Mouse (Mus musculus) liver, embryonic 14 days (tissue): ENCODE measurements around the gene Ntn3. TPM values are rescaled to one million over a fixed set of nuclear protein-coding genes. Genes with fewer than 3 reads are reported as not detected.

Experiments used
- polyA plus RNA-seq: library from polyadenylated mRNA; depleted of rRNA; stranded (reverse); fragments of >200 nt; gene quantifications from 2 replicates; pipeline ENCODE4 v1.2.3, GENCODE M21; 2012; rRNA removed

The Ntn3 gene
- 0.45 and 0.63 TPM in 2 replicates for polyA plus RNA-seq

DNA sequence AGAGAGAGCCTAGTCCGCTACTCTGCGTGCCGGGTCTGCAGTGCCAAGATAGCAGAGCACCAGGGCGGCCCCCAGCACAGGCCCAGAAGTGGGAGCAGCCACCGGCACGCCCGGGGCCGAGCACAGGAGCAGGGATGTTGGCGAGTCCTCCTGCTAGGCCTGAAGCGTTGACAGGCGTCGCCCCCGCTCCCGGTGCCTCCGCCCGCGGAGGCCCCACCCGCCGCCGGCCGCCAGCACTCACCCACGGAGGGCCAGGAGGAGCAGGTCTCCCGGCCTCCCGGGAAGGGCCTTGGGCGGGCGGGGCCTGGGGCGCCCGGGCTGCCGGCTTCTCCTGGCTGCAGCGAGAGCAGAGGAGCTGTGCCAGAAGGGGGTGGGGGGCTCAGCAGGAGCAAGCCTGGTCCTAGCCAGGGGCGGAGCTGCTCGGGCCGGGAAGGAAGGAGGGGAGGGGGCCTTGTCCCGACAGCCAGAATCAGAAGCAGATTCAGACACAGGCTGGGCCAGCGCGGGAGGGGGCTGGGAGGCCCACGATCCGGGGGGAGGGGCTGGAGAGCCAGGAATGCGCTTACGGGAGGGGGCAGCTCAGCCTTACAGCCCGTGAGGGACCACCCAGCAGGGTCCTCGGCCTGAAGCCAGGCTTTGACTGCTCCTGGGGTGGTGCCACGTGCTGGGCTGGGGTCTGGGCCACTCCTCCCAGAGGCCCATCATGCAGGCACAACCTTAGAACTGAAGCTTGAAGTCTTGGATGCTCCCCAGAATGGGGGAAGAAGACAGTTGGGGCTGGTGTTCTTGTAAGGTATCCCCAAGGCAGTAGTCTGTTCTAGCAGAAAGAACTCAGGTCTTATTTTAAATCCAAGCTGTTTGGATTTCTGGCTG, at the start of gene Ntn3:
TSS of gene Ntn3 (minus strand) at position 489 of the 873 bp plus-strand sequence.

DNA sequence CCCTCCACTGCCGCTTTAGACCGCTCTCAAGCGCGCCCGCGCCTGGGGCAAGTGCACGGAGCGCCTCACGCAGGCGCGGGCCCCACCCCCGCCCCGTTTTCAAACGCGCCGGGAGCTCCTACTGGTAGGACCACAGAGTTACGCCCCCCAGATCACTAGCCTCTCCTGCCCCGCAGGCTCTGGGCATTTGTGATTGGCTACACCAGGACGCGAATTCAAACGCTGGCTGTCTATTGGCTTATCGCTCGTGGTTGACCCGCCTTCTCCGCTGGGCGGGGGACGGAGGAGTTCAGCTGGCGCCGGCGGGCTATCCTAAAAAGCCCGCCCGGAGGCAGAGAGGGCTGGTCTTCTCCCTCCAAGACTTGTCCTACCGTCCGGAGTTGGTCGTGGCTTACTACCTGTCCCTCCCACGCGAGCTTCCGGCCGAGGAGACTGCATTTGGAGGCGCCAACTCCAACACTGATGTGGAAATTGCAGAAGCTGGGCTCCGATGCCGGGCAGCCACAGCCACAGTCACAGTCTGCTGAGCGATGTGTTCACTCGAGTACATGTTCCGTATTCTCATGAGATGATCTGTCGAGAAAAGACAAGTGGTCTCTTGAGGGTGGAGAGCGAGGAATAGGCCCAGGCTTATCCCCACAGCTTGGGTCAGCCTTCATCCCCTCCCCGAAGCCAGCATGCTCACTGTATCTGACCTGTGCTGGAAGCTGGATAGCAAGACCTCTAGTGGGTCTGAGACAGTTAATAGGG, 42.2 kb upstream of the Ntn3 start, which contains the start of gene Ccnf:
TSS of gene Ccnf (minus strand) at position 165 of the 750 bp plus-strand sequence.

DNA sequence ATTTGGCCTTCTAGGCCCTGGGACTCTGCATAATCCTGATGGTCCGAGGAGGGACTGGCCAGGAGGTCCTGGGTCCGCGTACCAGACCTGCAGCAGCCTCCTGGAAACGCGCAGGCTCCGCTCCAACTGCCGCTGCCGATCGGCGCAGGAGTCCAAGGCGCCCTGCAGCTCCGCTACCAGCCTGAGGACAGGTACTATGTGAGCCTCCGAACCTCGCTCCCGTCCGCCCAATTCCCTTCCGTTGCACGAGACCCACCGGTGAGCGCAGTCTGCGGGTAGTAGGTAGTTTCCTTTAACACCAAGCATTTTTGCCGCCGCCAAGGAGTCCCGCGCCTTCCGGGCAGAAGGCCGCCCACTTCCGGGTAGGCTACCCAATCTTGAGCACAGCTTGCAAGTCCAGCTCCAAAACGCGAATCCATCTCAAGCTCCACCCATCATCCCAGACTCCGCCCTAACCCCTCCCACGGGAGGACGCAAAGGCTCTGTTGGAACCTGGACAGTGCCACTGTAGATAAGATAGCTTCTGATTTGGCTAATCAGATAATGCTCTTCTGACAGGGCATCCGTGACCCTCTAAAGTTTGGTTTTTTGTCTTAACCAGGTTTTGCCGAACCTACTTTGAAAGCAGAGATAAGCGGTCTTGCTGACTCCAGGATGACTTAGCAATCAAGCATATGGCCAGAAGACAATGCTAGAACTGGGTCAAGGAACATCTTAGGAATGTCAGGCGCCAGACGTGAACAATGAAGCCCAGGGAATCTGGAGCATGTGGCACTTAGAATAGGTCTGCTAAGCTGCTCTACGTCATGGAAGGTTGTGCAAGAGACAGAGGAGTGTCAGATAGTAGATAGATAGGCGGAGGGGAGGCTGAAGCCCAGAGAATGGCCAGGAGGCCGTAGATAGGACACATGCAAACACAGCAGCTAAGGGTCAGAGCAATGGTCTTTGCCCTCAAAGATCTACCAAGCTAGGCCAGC, 11.4 kb upstream of the Ntn3 start, which contains the start of gene Tedc2:
TSS of gene Tedc2 (minus strand) at position 417 of the 977 bp plus-strand sequence.

DNA sequence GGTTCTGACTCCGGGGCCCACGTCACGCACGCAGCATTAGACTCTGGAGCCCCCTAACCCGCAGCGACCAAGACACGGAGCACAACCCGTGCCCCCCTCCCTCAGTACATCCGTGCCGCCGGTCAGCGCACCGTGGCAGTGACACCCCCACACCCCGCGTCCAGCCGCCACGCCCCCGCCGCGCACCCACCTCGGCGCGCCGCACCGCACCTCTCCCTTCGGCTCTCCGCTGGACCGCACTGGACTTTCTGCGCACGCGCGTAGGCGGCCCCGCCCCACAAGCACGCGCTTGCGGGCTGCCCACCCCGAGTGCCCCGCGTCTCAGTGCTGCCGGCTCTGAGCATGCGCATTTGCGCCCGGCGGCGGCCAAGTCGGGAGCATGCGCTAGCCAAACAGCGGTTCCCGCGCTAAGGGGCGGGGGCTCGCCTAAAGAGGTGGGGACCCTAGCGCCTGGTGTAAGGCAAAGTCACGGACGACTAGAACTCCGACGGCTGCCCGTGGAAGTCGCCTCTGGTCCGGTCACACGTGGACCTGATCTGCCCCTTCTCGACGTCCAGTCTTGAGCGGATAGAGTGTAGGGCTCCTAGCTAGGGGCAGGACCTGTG, 3.9 kb downstream of the Ntn3 start, which contains the start of gene Tbc1d24:
TSS of gene Tbc1d24 (minus strand) at position 279 of the 605 bp plus-strand sequence.

DNA sequence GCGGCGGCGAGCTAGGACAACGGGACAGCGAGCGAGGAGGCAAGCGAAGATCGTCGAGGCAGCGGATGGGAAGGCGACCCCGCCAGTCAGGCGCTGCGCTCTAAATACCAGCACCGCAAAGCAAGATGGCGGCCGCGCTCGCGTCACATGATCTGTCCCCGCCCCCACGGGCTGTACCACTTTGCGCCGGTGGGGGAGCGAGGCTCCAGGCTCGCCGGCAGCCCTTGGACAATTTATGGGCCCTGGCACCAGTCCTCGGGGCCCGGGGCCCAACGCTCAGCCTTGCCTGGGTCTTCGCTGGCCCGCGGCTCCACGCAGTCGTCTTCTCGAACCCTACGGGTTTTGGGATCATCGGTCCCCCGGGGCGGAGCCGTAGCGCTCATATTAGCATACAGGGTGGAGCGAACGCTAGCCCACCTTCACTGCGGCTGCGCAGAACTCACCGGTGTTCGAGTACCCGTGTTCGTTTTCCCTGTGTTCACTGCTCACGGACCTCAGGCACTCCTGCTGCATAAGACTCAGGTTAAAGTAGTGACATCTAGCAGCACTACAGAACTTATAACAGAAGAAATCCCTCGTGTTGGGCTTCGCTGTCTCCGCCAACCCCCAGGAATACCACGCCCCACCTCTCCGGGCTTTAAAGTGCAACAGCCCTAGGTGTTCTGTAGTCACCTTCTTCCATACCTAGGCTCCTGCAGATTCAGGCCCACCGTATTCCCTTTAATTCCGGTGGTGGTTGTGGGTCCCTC, 39.8 kb downstream of the Ntn3 start, which contains the start of gene Atp6v0c:
TSS of gene Atp6v0c (minus strand) at position 386 of the 749 bp plus-strand sequence.

DNA sequence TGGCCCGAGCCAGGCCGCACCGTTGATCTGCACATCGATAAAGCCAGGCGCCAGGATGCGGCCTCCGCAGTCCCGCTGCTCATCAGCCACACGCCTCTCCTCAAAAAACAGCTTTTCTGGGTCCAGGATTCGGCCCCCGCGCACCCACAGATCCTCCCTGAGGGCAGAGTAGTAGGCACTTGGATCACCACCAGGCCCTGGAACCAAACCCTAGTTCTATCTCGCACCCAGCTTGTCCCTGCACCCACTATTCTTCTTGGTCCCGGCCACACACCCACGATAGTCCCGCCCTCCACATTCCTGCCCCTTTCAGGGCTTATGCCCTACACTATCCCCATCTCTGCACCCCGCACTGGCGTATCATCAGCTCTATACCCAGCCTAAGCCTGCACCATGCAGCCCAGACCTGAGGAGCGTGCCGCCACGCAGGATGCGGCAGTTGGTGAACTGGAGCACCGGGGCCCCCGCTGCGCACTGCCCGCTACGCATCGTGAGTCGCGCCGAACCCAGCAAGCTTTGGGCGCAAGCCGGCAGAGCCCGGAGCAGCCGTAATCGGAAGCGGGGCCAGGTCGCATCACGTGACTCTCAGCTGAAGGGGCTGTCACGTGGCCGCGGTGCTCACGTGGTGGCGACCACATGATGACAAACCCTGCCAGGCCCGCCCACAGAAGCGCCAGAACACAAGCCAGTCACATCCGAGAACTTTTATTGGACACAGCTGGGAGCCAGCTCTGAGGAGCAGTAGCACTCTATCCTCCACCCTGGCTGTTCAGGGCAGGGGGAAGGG, 46.0 kb downstream of the Ntn3 start, which contains the start of gene Amdhd2:
TSS of gene Amdhd2 (minus strand) at position 591 of the 787 bp plus-strand sequence.

Other genes with a start within 250 kb of the Ntn3 start
- gene Prss30, start 229.0 kb downstream of the Ntn3 start, polyA plus RNA-seq: 0.06 and 0.09 TPM in 2 replicates
- gene Prss22, start 211.4 kb downstream of the Ntn3 start, polyA plus RNA-seq: 0.05 TPM in 1 of 2 replicates, not detected in the other
- 0.10 TPM in 1 of 2 replicates, not detected in the other for gene Prss27, start 171.4 kb downstream of the Ntn3 start, polyA plus RNA-seq
- gene Kctd5, start 136.0 kb downstream of the Ntn3 start, polyA plus RNA-seq: 9.7 and 11.2 TPM in 2 replicates
- gene Pdpk1, start 58.6 kb downstream of the Ntn3 start, polyA plus RNA-seq: 9.2 and 11.4 TPM in 2 replicates
- gene Amdhd2, start 45.8 kb downstream of the Ntn3 start, polyA plus RNA-seq: 9.5 and 10.5 TPM in 2 replicates
- 198 and 244 TPM in 2 replicates for gene Atp6v0c, start 39.8 kb downstream of the Ntn3 start, polyA plus RNA-seq
- 12.2 and 15.2 TPM in 2 replicates for gene Tbc1d24, start 4.0 kb downstream of the Ntn3 start, polyA plus RNA-seq
- 15.4 and 18.1 TPM in 2 replicates for gene Tedc2, start 11.3 kb upstream of the Ntn3 start, polyA plus RNA-seq
- 33.9 and 39.6 TPM in 2 replicates for gene Ccnf, start 42.0 kb upstream of the Ntn3 start, polyA plus RNA-seq
- gene Abca17, start 141.5 kb upstream of the Ntn3 start, polyA plus RNA-seq: not detected in 2 replicates
- gene Abca3, start 142.4 kb upstream of the Ntn3 start, polyA plus RNA-seq: 12.3 and 15.2 TPM in 2 replicates
- gene Rnps1, start 205.0 kb upstream of the Ntn3 start, polyA plus RNA-seq: 108 and 124 TPM in 2 replicates
- gene Eci1, start 217.1 kb upstream of the Ntn3 start, polyA plus RNA-seq: 46.1 and 53.9 TPM in 2 replicates
- gene Dnase1l2, start 233.6 kb upstream of the Ntn3 start, polyA plus RNA-seq: 1.5 and 2.5 TPM in 2 replicates